Mouse (Mus musculus): ENCODE results near the gene Ric8b. TPM values are rescaled to one million over a fixed set of nuclear protein-coding genes. Genes with fewer than 3 reads are reported as not detected.

Gene Ric8b
- total RNA-seq, 2 experiments from 2014 or later = 48.5 to 59.2 TPM

- DNase-seq (ENCODE audit: low spot score in 2 of 2) = no peak
- intact Hi-C loops (cut with DNase I) = no loop called here
Measured at GRCm38 (mm10) chr10:84996366-84996765, 79.0 kb downstream of the Ric8b start.

DNA sequence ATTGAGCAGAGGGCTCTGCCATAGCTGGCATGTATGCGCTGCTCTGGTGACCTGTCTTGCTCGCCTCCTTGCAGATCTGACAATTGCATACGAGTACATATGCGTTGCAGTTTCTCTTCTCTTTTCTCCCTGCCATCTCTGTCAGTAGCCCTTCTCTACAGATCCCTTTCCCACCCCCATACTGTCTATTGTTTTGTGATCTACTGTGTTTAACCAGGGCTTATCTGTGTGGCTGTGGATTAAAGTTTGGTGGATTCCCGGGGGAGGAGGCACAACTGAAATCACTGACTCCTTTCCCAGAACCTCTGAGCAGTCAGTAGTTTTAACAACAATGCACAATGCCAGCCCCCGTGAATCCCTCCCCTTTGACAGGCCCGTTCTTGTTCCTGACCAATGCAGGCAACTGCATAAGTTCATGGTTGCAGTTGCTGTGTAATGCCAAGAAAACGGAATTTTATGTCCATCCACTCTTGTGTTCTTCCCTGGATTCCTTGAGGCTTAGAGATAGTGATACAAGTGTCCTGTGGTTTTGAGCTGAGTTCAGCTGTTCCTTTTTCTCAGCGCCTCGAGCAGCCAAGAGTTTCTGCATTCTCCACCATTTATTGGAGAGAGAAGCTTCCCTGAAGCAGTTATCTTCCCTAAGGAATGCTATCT is 80.3 kb downstream of the Ric8b start:
- intact Hi-C loops (cut with DNase I) = no loop called here
- DNase-seq (ENCODE audit: low spot score in 2 of 2) = no peak

- no peak for DNase-seq (ENCODE audit: low spot score in 2 of 2)
- intact Hi-C loops (cut with DNase I) = no loop called here
Measured at GRCm38 (mm10) chr10:84998225-84998579, 80.8 kb downstream of the Ric8b start.

DNA sequence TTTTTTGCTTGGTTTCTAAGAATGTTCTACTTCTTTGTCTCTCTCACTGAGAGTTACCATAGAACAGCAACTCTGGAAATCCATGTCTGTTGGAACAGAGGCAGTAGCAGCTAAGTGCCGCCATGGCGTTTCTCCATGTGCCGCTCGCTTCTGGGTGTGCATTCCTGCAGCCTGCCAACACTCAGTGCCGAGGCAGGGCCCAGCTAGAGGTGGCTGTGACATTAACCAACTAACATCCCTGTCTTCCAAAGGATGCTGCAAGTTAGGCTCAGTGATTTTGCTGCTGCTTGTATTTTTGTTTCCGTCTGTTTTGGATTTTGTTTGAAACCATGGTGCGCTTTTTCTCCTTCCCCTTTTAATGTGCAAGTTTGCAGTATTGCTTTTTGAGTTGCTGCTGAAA is 84.5 kb downstream of the Ric8b start:
- intact Hi-C loops (cut with DNase I) = no loop called here

DNA sequence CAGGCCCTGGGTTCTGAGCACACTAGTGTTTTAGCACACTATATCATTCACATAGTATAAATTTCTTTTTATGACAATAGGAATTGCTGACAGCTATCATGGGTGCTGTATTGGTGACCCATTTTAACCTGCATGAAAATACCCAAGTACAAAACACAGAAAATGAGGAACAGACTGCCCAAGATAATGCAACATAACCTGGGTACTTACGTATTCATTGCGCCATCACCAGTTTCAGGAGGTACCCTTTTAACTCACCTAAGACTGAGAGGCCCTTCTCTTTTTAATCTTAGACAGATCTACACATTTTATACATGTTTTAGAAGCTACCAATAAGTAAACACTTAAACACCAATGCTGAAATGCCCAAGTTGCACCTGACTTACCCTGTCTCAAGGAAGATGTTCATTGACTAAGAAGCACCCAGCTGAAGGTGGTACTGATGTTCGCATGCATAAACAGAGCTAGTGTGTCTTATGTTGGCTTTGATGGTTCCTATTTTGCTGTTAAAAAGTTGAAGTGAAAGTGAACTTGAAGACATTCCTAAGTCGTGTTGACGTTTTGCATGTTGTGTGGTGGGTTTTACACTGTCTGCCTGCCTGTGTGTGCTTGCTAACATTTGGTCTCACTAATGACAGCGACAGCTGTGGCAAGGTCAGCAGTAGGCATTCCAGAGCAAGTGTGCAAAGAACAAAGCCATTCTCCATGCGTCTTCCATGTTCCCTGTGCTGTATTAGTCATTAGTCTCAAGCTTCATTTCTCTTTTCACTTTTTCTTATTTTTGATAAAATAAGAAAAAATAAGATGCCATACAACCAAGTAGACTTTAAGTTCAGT is 86.0 kb downstream of the Ric8b start:
- intact Hi-C loops (cut with DNase I) = no loop called here
- DNase-seq (ENCODE audit: low spot score in 2 of 2) = no peak

More for the DNA sequence above, 84.5 kb downstream of the Ric8b start:
- no peak for DNase-seq (ENCODE audit: low spot score in 2 of 2)

GRCm38 (mm10) chr10:85006573-85007310 is 89.3 kb downstream of the Ric8b start:
- DNase-seq (ENCODE audit: low spot score in 2 of 2) = no peak
- intact Hi-C loops (cut with DNase I) = no loop called here

GRCm38 (mm10) chr10:85007861-85008840 is 90.7 kb downstream of the Ric8b start:
- intact Hi-C loops (cut with DNase I) = no loop called here
- DNase-seq (ENCODE audit: low spot score in 2 of 2) = no peak

DNA sequence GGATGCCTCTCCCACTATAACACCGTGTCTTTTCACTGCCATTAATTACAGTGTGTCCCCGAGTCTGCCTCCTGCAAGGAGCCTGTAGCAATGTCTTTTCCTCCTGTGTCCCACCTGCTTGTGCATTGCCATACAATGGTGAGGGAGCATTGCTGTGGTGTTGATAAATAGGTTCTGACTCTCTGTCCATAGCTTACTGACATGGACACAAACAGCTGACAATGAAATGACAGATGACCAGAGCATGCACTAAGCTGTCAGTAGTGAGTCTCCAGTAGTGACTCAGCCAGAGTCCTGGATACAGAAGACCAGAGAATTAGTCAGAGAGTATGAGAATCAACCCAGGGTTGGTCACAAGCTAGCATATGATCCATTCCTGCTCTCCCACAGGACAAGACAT is 93.7 kb downstream of the Ric8b start:
- intact Hi-C loops (cut with DNase I) = no loop called here
- no peak for DNase-seq (ENCODE audit: low spot score in 2 of 2)

- intact Hi-C loops (cut with DNase I) = loop anchor here (1.0 kb wide), 1 partner anchor 32 kb away; no protein-coding TSS in a partner anchor
- DNase-seq (ENCODE audit: low spot score in 2 of 2) = peak; percentile 30 to 36
Measured at GRCm38 (mm10) chr10:85013464-85013863, 96.0 kb downstream of the Ric8b start.

- no peak for DNase-seq (ENCODE audit: low spot score in 2 of 2)
- intact Hi-C loops (cut with DNase I) = loop anchor here (1.0 kb wide), 1 partner anchor 31 kb away; no protein-coding TSS in a partner anchor
Measured at GRCm38 (mm10) chr10:85013924-85014428, 96.6 kb downstream of the Ric8b start.

GRCm38 (mm10) chr10:85014456-85014976 is 97.1 kb downstream of the Ric8b start:
- DNase-seq (ENCODE audit: low spot score in 2 of 2) = no peak
- intact Hi-C loops (cut with DNase I) = no loop called here

DNA sequence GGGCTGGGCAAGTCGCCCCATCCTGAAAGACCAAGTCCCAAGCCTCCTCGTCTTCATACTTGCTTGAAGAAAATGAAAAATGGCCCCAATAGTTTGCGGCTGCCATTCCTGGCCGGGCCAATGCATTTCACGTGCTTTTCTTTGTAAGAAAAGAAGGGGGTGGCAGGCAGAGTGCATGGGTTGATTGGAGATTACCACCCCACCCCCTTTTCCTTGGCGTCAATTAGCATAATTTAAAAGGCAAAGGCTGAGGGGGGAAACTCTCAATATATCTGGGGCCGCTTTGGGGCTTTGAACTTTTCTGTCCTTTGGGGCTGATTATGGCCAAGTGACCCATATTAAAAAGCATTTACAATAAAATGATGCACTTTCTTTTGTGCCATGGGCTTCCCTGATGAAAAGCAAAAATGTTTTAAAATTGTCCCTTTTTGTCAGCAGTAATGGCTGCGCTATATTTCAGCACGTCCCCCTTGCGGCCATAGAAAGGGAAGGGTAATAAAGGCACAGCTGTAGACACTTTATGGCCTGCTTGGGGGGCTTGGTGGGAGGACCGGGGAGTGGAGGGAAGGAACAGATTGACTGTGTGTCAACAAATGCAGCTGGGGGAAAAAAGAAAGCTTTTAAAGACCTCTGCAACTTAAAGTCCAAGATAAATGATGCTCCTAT is 105.4 kb downstream of the Ric8b start:
- intact Hi-C loops (cut with DNase I) = no loop called here
- no peak for DNase-seq (ENCODE audit: low spot score in 2 of 2)

- peak in 1 of 2 experiments; percentile 14 for DNase-seq (ENCODE audit: low spot score in 2 of 2)
- intact Hi-C loops (cut with DNase I) = no loop called here
Measured at GRCm38 (mm10) chr10:85023313-85023666, 105.9 kb downstream of the Ric8b start.

GRCm38 (mm10) chr10:85025799-85026424 is 108.5 kb downstream of the Ric8b start:
- intact Hi-C loops (cut with DNase I) = no loop called here
- DNase-seq (ENCODE audit: low spot score in 2 of 2) = no peak

- intact Hi-C loops (cut with DNase I) = no loop called here
Measured at GRCm38 (mm10) chr10:85027619-85028175, 110.3 kb downstream of the Ric8b start.

DNA sequence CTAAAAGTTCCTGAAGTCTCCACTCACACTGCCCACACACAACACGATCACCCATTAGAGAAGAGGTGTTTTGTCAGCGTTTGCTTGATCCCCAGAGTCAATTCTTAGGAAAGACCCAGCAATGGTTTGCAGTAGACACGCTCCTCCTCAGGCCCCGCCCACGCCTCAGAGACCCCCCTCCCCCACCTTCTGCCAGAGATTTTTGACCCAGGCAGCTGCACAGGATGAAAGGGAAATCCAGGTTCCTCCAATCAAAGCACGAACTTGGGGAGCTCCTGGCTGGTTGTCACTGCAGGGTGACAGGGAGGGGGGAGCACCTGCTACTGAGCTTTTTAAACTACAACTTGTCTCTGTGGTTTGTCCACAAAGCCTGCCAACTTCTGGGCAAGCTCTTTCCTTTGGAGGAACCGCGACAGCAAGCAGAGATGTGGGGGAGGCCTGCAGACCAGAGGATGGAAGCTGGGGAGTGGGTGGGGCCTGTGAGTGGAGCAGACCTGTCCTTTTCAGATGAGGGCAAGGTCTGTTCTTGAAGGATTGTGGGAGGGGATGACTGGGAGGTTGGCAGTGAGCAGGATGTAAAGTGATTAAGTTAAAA is 117.8 kb downstream of the Ric8b start:
- DNase-seq (ENCODE audit: low spot score in 2 of 2) = no peak
- intact Hi-C loops (cut with DNase I) = no loop called here

More at GRCm38 (mm10) chr10:85027619-85028175, 110.3 kb downstream of the Ric8b start:
- no peak for DNase-seq (ENCODE audit: low spot score in 2 of 2)

GRCm38 (mm10) chr10:85038147-85038546 is 120.7 kb downstream of the Ric8b start:
- DNase-seq (ENCODE audit: low spot score in 2 of 2) = no peak
- intact Hi-C loops (cut with DNase I) = no loop called here

All from left cerebral cortex, postnatal 25 days (tissue).